Mouse (Mus musculus) small intestine, adult 2 months (tissue): Measurements from ENCODE around the gene Znrd1.

Experiments used
- CTCF ChIP-seq: fragments of 200-500 bp; IDR thresholded peaks from 2 replicates; pipeline ENCODE4 v1.5.1; 2012; ENCODE audit warnings: low read depth, mild to moderate bottlenecking, control low read depth, inconsistent platforms, low read length, moderate library complexity, mixed read lengths; ENCODE audit not compliant: insufficient replicate concordance, insufficient read length; ENCODE audit errors: extremely low read depth
- POLR2A ChIP-seq: fragments of 200-500 bp; IDR thresholded peaks from 2 replicates; pipeline ENCODE4 v1.6.1; 2012; ENCODE audit warnings: low read depth, mild to moderate bottlenecking, control low read depth, inconsistent platforms, low read length, moderate library complexity

GRCm38 (mm10) chr17:36929236-36929932 lies 29.0 kb downstream of the Znrd1 start:
- TF ChIP-seq POLR2A (no peak), CTCF (no peak)
